Mouse (Mus musculus): ENCODE measurements around the gene Shisa5. TPM values are rescaled to one million over a fixed set of nuclear protein-coding genes. Genes with fewer than 3 reads are reported as not detected.

The Shisa5 gene
- polyA plus RNA-seq, 1 experiment = 252 TPM

DNA sequence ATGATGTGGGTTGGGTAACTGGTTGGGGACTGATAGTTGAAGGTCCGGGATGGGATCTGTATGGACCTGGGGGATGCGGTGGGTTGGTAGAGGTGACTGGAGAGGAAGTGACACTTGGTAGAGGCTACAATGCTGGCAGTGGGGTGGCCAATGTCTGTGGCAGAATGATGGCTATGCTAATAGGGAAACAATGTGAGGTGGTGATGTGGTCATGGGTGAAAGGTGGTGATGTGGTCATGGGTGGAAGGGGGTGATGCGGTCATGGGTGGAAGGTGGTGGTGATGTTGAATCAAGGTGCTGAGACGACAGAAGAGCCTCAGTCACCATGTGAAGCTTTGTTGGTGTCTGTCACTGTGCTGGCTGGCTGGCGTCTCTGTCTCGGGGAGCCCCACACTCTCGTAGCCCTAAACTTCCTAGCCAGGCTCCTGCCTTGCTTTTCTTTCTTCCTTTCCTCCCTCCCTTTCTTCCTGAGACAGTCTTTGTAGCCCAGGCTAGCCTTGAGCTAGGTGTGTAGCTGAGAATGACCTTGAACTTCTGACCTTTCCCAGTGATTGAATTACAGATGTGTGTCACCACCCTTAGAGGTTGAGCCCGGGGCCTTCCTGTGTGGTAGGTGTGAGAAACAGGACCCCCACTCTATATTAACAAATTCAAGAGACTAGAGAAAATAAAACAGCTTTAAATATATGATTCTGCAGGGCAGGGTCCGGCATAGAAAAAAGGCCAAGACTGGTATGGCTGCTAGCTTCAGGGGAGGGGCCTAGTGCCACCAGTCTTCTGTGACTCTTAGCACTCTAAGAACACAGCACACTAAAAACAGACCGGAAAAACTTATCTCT, 13.5 kb downstream of the Shisa5 start:
- TF ChIP-seq CTCF (IDR thresholded peaks at IDR 0.05; ENCODE audit: borderline replicate concordance, insufficient read depth, low read length) (no peak), POLR2A (IDR thresholded peaks at IDR 0.05; ENCODE audit: low read depth, low read length) (no peak)
- Histone ChIP-seq H3K4me3 (ENCODE audit: insufficient read depth, low read length) (no peak overlapping the region), H3K4me1 (ENCODE audit: control insufficient read depth, insufficient read depth, low read length) (peaks cover 2% of the 10 kb centered on the region; the same call in 1 of the 2 replicates), H3K27ac (ENCODE audit: insufficient read depth, low read length) (no peak overlapping the region)

- Histone ChIP-seq H3K4me1 (ENCODE audit: control insufficient read depth, insufficient read depth, low read length) (peaks cover 3% of the 10 kb centered on the region; the same call in 1 of the 2 replicates), H3K4me3 (ENCODE audit: insufficient read depth, low read length) (no peak overlapping the region), H3K27ac (ENCODE audit: insufficient read depth, low read length) (no peak overlapping the region)
- TF ChIP-seq POLR2A (IDR thresholded peaks at IDR 0.05; ENCODE audit: low read depth, low read length) (no peak), CTCF (IDR thresholded peaks at IDR 0.05; ENCODE audit: borderline replicate concordance, insufficient read depth, low read length) (no peak)
Measured at GRCm38 (mm10) chr9:109052490-109053260, 14.3 kb downstream of the Shisa5 start.

- H3K4me3 ChIP-seq (ENCODE audit: insufficient read depth, low read length) = no peak overlapping the region
- TF ChIP-seq CTCF (IDR thresholded peaks at IDR 0.05; ENCODE audit: borderline replicate concordance, insufficient read depth, low read length) (no peak), POLR2A (IDR thresholded peaks at IDR 0.05; ENCODE audit: low read depth, low read length) (no peak)
- no peak overlapping the region for H3K27ac ChIP-seq (ENCODE audit: insufficient read depth, low read length)
- H3K4me1 ChIP-seq (ENCODE audit: control insufficient read depth, insufficient read depth, low read length) = peaks cover 6% of the 10 kb centered on the region; the same call in 1 of the 2 replicates
Measured at GRCm38 (mm10) chr9:109053366-109053765, 15.0 kb downstream of the Shisa5 start.

DNA sequence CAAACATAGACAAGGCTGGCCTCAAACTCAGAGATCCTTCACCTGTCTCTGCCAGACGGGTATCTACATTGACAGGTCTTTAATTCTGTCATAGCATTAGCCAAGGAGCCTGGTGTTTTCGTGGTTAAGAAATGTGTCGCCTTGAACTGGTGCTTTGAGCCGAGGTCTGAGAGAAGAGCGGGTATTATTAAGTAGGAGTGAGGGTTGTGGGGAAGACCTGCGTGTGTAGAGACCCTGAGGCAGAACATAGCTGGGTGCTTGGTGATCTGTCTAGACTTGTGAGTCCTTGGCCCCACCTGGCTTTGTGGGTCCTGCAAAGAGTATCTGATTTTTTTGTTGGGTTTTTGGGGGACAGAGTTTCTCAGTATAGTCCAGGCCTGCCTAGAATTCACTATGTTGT, 15.5 kb downstream of the Shisa5 start:
- Histone ChIP-seq H3K27ac (ENCODE audit: insufficient read depth, low read length) (no peak overlapping the region; the same call in 1 of the 2 replicates), H3K4me1 (ENCODE audit: control insufficient read depth, insufficient read depth, low read length) (peaks cover 8% of the 10 kb centered on the region; the same call in 1 of the 2 replicates)
- TF ChIP-seq CTCF (IDR thresholded peaks at IDR 0.05; ENCODE audit: borderline replicate concordance, insufficient read depth, low read length) (no peak), POLR2A (IDR thresholded peaks at IDR 0.05; ENCODE audit: low read depth, low read length) (no peak)

DNA sequence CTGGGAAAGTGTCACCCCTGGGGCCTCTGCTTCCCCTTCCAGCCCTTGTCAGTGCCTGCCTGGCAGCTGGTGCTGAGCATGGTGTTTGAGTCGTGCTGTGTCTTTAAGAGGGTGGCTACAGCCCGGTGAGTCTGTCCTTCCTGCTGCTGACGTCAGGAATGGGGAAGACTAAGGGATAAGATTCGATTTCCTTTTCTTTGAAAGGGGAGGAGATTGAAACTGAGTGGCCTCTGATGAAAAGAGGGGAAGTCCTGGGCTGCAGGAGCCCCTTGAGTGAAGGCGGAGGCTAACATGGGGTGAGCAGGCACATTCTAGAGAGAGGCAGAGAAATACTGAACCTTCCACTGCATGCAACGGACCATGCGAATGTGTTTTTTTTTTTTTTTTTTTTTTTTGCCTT, 16.3 kb downstream of the Shisa5 start:
- TF ChIP-seq POLR2A (IDR thresholded peaks at IDR 0.05; ENCODE audit: low read depth, low read length) = peak; percentile 84
- no peak for TF ChIP-seq CTCF (IDR thresholded peaks at IDR 0.05; ENCODE audit: borderline replicate concordance, insufficient read depth, low read length)
- peak overlapping the region; percentile 55 for H3K27ac ChIP-seq (ENCODE audit: insufficient read depth, low read length)
- peaks cover 8% of the 10 kb centered on the region; the same call in 1 of the 2 replicates for H3K4me1 ChIP-seq (ENCODE audit: control insufficient read depth, insufficient read depth, low read length)
- peak overlapping the region; percentile 25 for H3K4me3 ChIP-seq (ENCODE audit: insufficient read depth, low read length)

More for the DNA sequence above, 15.5 kb downstream of the Shisa5 start:
- H3K4me3 ChIP-seq (ENCODE audit: insufficient read depth, low read length) = no peak overlapping the region

DNA sequence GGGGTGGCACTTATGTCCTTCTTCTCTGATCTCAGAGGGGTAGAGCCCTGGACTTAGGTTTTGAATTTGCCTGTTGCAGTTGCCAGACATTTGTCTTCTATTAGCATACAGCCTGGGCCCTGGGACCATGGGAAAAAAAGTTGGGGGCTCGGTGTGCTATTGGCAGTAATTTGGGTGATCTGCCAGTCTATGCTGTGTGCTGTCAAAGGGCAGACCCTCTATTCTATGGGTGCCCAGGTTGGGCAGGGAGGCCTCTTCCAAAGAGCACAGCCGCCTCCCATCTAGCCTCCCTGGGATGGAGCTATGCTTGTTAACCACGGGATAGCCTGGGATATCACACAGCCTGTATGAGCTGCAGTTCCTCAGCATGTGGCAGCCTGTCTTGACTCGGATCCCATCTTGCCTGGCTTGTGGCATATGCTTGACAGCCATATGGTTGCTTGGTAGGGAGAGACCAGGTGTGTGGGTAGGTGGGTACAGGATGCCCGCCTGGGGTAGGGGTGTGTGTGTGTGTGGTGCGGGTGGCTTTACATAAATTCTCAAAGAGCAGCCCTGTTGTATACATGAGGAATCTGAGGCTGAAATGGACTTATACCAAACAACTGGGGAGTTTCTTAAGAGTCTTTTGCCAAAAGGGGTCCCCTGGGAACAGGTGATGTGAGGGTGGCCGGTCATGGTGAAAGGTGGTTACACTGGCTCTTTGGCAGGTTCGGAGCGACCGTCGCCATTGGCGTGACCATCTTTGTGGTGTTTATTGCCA, 17.1 kb downstream of the Shisa5 start:
- peak overlapping the region; percentile 29 for H3K27ac ChIP-seq (ENCODE audit: insufficient read depth, low read length)
- H3K4me3 ChIP-seq (ENCODE audit: insufficient read depth, low read length) = peak overlapping the region; percentile 25
- TF ChIP-seq CTCF (IDR thresholded peaks at IDR 0.05; ENCODE audit: borderline replicate concordance, insufficient read depth, low read length) = no peak
- peaks cover 15% of the 10 kb centered on the region for H3K4me1 ChIP-seq (ENCODE audit: control insufficient read depth, insufficient read depth, low read length)

GRCm38 (mm10) chr9:109056081-109056690, 17.8 kb downstream of the Shisa5 start:
- H3K4me3 ChIP-seq (ENCODE audit: insufficient read depth, low read length) = no peak overlapping the region
- TF ChIP-seq POLR2A (IDR thresholded peaks at IDR 0.05; ENCODE audit: low read depth, low read length) (no peak), CTCF (IDR thresholded peaks at IDR 0.05; ENCODE audit: borderline replicate concordance, insufficient read depth, low read length) (no peak)
- peaks cover 15% of the 10 kb centered on the region for H3K4me1 ChIP-seq (ENCODE audit: control insufficient read depth, insufficient read depth, low read length)
- no peak overlapping the region for H3K27ac ChIP-seq (ENCODE audit: insufficient read depth, low read length)

DNA sequence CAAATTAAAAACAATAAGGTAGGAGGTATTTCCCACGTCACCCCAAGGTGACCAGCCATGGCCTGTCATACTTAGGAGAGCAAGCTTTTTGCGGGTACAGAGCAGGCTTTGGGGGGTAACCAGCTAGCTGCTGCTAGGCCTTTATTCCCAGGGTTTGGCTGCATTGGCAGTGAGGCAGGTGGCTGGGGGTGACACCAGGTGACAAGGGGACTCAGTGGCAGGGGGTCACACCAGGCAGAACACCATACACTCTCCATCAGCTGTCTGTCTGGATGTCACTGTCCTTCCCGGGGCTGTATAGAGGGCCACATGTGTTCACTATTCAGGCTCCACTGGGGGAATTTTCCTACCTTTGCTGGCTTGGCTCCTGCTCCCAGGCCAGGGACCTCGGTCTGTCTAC, 18.6 kb downstream of the Shisa5 start:
- H3K27ac ChIP-seq (ENCODE audit: insufficient read depth, low read length) = no peak overlapping the region
- H3K4me1 ChIP-seq (ENCODE audit: control insufficient read depth, insufficient read depth, low read length) = peaks cover 15% of the 10 kb centered on the region
- no peak overlapping the region for H3K4me3 ChIP-seq (ENCODE audit: insufficient read depth, low read length)
- no peak for TF ChIP-seq CTCF (IDR thresholded peaks at IDR 0.05; ENCODE audit: borderline replicate concordance, insufficient read depth, low read length)
- TF ChIP-seq POLR2A (IDR thresholded peaks at IDR 0.05; ENCODE audit: low read depth, low read length) = no peak

DNA sequence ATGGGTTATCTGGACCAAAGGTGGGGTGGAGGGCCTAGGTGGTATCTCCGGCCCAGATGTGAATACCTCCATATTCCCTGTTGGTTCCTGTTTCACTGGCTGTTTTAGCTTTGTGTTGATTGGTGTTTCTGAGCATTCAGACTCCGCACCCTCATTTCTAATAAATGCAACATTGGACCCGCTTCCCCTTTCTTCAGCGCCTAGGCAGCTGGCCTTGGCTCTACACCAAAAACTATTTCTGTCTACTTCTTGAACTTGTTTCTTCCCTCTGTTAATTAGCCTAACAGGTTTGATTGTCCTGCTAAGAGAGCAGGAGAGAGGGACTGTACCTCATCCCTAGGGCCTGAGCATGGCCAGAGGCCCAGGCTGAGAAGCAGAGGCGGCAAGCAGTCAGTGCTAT, 19.2 kb downstream of the Shisa5 start:
- TF ChIP-seq POLR2A (IDR thresholded peaks at IDR 0.05; ENCODE audit: low read depth, low read length) (peak; percentile 4; the same call in 1 of the 2 replicates), CTCF (IDR thresholded peaks at IDR 0.05; ENCODE audit: borderline replicate concordance, insufficient read depth, low read length) (no peak)
- no peak overlapping the region for H3K4me3 ChIP-seq (ENCODE audit: insufficient read depth, low read length)
- no peak overlapping the region for H3K27ac ChIP-seq (ENCODE audit: insufficient read depth, low read length)
- peaks cover 15% of the 10 kb centered on the region for H3K4me1 ChIP-seq (ENCODE audit: control insufficient read depth, insufficient read depth, low read length)

Measured in embryonic fibroblast, embryonic 13.5 days (primary cell).